Mouse (Mus musculus) fat pad, adult 2 months (tissue): ENCODE results near the gene Itga4.

ENCODE experiments used
- DNase-seq: peaks from one replicate; pipeline ENCODE4 v3.0.0-alpha.2; 2011; ENCODE audit warnings: low read depth, low spot score; ENCODE audit errors: extremely low read depth

The Itga4 gene

DNA sequence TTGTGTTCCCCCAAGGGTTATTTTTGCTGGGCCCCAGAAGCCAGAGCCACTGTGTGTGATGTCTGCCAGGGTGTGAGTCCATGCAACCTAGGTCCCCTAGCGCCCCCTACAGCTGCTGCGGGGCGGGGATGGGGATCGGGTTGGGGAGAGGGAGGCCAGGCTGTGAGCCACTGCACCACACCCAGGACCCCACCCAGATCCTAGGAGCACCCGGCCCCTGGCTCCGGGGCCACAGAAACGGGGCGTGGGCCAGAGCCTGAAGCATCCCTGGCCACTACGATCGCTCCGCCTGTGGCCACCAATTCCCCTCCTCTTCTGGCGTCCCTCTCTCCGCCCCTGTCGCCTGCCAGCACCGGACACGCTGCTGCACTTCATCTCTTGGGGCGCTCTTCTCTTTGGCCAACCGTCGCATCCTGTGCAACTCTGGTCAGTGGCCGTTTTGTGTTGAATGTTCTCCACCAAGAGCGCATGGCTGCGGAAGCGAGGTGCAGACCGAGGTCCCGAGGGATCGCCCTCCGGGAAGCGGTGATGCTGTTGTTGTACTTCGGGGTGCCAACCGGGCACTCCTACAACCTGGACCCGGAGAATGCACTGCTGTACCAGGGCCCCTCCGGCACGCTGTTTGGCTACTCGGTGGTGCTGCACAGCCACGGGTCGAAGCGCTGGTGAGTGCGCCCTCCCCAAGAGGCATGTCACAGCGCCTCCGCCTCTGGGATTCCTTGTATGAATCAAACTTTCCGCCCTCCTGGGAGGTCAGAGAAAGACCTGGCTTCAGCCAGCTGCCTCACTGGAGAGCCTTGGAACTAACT is at the start of gene Itga4:
Itga4 (plus strand) TSS at position 235 of the 809 bp plus-strand sequence.
- DNase-seq, result no peak

DNA sequence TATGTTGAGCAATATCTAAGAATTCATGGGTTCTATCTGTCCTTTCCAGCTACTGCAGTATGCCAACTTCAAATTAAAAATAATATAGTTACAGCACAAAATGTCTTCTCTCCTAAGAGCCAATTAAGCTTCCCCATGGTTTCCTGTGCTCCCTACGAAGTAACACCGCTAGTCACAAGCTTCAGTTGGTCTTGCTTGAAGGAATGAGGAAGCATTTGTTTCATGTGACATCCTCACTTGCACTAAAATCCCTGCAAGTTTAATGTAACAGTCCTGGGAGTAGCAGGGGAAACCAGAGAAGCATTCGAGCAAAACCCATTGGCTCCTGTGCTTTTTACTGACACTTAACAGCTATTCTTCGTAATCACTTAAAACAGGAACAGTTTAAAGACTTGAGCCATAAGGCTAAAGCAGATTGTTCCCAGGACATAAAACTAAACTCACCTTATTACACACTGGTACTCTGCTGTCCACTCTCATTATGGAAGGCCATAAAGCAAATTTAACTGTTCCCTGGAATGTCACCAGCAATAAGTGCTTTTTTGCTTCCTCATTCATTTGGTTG is 49.0 kb upstream of the Itga4 start:
- no peak for DNase-seq

DNA sequence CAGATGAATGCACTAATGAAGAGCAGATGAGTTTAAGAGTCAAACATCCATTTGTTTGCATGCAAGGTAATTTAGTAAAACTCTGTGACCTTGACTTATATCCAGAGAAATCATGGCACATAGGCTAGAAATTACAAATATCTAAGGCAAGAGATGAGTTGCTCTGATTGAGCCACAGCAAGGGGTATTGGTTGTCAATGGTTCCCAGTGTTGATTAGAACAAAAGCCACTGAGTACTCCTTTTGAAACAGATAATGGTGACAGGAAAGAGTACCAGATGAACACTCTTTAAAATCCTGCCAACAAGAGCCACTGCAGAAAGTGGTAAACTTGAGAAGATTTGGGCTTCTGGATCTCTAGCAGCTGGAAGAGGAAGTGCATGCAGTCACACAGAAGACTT is 40.2 kb upstream of the Itga4 start:
- DNase-seq, result no peak

DNA sequence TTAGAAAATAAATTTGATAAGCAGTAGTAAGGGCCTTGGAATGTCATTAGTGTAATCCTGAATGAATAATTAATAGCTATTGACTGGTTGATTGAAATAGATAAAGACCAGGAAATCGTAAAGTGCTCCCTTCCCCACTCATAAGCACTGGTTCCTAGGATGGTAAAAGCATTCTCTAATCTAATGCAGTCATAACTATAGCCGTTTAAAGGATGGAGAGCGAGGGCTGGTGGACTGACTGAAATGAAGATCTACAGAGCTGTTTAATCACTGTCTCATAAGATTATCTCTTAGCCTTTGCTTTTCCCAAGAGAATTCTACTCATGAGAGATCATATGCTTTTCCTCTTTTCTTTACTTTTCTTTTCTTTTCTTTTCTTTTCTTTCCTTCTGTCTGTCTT is 39.7 kb upstream of the Itga4 start:
- DNase-seq, result no peak

DNA sequence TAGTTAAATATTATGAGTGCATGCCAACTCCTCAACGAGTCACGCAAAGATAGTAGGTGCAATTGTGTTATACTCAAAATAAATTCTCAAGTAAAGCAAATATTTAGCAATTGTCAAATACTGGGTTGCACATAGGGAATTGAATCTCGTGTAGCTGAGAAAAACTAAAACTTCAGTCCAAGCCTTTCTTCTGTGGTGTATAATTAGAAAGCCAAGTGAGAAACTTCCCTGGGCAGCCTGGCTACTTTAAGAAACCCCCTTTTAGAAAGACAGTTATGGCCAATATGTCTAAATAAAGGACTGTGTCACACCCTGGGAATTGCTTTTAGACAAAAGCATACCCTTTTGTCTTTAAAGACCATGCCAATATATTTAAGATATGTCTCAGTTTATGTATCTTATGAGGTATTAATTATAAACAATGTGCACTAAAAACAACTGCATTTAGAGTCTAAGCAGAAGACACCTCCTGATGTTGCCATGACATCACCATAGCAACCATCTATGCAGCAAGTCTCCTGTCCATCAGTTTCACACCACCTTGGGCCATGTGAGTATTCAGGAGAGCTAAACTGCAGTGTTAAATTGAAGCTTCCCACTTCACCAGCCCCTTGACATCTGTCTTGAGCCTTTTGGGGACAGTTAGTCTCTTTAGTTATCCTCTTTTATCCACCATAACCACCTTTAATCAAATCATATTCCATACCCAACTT is 30.4 kb upstream of the Itga4 start:
- DNase-seq, result no peak

DNA sequence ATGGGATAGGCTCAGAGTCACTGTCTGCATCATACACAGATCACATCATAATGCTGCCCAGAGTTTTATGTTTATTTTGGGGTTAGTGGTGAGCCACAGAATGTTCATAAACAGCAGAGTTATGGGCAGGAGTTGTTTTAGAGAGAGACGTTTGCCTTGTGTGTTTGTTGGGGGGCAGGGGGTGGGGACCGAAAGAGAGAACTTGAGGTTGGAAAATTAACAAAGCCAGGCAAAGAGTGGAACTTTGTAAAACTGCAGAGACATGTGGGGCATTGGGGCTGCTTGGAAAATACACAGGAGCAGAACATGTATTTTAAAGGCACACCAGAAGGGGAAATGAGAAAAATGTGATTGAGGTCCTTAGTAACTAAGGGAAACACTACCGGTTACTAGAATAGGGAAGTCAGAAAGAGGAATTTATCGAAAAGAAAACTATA is 27.4 kb upstream of the Itga4 start:
- no peak for DNase-seq

DNA sequence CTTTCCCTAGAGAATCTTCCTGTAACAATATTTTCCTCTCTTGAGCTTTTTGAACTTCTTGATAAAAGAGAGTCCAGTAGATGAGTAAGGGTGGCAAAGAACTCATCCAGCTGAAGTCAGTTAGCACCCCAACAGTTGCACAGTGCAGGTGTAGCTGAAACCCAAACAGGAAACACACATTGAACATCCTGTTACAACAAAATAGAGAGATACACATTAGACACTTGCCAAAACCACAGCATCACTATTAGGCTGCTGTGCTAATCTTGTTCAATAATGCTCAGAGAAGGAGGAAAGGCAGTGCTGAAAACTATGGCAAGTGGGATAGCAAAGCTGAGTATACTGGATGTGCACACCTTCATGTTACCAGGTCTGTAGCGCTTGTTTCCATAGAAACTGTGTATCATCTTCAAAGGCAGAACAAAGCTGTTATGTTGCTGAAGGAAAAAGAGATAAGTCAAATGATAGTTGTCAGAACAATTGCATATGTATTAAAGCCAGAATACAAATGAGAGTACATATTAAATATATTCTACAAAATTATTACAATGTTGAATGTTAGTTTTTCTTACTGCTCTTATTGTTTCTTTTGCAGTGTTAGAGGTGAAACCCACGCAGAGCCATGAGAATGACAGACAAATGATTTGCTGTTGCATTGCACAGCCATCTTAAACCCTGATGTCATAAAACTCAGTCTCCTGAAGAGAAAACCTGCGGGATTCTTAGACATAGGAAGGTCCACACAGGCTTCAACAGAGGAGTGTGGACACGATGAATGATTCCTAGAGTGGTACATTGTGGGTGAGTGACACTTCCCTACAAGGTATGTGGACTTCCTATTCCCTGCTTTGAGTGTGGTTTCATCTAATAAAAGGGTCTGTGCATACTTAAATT is 23.9 kb upstream of the Itga4 start:
- DNase-seq, result no peak

DNA sequence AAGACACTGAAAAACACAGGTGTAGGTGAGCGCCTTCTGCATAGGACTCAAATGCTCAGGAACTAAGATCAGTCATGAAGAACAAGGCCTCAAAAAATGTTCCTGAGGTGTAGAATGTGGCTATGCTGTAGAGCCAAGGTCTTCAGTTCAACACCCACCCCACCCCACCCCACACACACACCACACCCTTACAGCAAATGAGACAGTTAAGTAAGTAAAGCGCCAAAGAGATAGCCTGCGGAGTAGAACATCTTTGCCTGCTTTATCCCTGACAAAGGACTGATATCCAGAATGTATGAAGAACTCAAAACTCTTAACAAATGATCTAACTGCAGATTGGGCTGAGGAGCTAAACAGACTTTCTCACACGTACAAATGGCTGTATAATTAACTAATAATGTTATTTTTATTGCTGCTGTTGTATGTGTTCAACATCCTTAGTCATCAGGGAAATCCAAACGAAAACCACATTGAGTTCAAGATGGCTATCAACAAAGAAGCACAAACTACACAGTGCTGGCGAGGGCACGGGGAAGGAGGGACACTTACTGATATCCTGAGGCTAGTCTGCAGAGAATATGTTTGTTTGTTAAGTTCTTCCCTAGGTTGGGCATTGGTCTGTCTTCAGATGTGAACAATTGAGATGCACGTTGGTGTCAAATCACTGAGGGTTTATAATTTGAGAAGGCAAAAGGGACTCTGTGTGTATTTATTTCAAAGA is 19.3 kb upstream of the Itga4 start:
- DNase-seq, result no peak

DNA sequence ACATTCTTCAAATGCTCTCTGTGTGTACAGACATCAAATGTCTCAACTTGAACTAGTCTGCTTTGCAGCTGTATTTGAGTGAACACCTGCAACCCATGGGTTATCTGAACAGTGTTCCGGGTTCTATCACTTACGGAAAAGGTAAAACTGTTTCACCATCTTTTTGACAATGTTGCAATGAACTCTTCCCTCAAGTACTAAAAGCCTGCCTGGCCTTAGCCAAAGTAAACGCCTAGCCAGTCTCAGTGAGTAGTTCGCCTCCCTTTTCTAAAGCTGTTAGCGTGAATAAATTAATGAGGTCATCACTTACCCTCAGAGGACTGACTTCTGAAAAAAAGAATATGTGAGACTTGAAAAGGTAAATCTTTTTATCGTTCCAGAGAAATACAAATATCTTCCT is 18.0 kb upstream of the Itga4 start:
- no peak for DNase-seq

DNA sequence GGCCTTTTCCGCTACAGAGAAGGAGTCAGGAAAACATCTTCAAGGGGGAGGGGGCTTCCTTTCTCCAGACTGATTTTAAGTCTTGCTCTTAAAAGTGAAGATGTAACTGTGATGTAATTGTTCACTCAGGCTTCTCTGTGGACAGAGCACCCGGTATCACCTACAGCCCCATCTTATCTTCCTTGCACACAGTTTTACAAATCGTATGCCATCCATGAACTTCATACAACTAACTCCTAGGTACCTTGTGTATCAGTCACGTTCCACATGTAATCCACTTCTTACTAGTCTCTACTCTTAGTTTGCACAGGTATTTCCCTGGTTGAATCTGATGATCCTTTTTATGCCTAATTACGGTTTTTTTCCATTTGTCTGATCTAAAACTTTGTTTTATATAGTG is 10.9 kb upstream of the Itga4 start:
- no peak for DNase-seq

DNA sequence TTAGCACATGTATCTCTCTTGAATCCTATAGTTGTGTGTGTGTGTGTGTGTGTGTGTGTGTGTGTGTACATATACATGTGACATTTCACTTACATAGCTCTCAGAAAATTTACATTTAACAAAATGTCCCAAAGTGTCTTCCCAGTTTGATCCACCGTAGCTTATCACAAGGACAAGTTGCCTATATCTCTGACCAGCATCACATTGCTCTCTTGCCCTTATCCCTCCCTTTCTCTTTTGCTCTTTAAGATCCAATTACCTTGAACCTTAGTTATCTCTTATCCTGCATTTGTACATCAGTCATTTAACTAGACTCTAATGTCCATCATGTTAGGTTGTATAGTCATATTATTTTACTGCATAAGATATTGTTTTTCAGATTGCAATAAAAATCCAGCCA is 10.5 kb upstream of the Itga4 start:
- DNase-seq, result no peak

DNA sequence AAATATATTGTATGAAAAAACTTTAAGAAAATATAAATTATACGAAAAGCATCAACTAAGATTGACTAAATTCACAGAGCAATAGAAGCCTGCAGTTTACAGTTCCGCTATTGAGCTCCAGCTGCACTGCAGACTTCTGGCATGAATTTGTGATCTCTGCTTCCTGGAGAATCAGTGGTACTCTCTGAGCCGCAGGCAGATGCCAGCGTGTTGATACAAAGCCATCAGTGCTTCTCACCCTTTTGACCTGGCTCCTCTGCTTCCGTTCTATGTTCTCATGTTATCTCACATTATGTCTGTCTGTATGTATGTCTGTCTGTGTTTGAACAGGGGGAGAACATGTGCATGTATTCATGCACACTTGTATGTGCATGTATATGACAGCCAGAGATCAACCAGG is 6.9 kb upstream of the Itga4 start:
- no peak for DNase-seq

DNA sequence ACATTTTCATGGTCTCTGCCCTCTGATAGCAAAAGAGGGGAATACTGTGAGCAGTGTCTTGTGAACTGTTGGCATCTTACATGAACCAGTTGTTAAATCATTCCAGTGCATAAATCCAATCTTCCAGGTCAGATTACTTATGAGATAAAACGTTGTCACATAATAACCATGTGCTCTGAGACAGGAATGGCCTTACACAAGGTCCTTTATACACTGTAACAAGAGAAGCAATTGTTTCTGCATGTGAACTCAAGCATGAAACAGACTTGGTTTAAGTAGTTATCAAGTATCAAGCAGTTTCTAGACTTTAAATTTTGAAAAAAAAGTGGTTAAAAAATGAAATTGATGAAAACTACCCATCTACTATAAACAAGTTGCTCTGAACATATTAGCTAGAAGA is 4.7 kb upstream of the Itga4 start:
- no peak for DNase-seq

DNA sequence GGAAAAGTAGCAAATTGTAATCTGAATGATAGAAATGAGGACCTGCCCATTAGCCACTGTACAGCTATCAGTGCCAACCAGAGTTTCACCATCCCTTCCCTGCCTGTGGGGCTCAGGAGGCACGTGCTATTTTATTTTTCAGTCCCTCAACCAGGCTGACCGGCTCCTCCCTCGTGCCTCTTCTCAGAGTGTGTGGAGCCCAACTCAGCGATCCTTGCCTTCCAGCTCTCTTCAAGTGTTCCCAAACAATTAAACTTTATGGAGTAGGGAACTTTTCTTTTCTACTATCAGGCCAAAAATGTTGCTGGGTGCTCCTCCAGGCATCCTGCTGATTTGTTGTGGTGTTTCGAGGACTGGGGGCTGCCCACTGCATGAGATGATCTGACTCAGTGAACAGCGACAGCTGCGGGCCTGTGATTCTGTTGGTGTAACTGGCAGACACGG is 1.4 kb upstream of the Itga4 start:
- DNase-seq, result no peak

DNA sequence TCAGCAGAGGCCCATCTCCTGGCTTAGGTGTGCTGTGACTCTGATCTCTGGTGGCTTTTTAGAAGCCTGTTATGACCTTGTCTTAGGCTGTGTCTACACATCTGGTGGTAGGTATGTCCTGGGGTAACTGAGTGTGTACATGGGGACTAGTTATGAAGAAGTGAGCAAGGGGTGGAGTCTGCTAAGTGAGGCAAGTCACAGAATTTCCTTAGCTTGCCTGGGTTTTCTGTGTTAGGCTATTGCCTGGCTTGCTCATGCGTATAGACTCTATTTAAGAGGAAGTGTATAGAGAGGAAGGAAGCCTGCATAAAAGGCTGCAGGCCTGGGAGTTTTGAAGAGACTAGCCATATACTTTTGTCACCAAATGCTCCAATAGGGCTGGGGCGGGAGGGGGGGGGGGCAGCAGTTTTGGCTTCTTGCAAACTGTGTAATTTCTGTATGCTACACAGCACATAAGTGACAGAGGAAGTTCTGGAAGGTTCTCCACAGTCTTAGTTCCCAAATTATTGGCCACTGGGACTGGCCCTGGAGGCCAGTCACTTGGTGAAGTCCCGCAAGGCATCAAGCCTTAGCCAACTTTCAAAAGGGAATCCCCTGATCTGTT is 536 bp upstream of the Itga4 start:
- no peak for DNase-seq

DNA sequence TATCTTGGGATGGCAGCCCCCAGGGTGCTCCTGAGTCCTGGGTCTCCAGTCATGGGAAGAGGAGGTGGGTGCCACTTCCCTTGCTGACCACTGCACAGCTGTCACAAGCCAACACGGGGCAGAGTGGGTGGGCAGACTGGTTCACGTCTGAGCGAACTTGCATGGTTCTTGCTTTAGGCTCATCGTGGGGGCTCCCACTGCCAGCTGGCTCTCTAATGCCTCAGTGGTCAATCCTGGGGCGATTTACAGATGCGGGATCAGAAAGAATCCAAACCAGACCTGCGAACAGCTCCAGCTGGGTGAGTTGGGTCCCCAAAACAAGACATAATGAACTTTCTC is 744 bp downstream of the Itga4 start:
- DNase-seq, result no peak

DNA sequence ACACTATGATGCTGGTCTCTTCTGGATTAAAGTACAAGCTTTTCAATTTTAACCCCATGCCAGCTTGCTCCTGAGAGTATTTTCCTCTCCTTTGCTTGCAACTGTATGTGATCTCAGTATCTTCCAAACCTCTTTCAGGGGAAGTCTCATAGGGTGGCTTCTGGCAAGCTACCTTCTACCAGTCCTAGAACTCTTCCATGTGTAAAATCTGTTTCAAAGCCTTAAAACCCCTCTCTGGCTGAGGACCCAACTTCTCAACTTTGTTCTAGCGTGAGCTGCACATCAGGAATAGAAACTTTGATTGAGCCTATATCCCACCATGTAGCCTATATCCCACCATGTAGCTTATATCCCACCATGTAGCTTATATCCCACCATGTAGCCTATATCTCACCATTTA is 1.1 kb downstream of the Itga4 start:
- DNase-seq, result no peak

DNA sequence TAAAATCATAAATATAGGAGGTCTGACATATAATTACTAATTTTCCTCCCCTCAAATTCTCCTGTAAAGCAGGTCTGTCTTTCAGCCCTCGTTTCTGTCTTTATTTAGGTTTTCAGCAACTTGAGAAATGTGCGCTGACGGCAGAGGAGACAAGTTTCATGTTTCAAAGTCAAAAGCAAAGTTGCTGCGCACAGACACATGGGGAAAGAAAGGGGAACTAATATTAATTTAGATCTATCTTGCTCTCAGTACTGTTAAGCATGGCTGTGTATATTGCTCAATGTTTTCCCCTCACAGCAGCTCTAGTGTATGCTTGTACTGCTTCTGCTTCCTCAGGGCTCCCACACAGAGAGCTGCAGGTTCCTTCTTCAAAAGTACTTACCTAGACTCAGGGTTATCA is 1.7 kb downstream of the Itga4 start:
- DNase-seq, result no peak

DNA sequence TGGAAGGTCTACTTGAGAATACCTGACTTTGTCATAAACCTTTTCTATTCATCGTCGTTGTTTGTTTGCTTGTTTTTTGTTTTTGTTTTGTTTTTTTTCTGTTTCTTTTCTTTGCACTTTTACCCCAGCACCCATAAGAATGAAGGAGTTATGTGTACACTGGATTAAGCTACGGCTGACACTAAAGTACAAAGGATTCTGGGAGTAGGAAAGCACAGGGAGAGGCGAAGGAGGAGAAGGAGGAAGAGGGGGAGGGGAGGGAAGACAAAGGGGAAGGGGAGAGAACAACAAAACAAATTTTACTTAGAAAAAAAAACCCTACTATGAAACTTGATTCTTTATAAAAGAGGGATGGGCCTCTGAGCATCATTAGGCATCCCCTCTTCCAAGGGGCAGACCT is 2.2 kb downstream of the Itga4 start:
- DNase-seq, result no peak

DNA sequence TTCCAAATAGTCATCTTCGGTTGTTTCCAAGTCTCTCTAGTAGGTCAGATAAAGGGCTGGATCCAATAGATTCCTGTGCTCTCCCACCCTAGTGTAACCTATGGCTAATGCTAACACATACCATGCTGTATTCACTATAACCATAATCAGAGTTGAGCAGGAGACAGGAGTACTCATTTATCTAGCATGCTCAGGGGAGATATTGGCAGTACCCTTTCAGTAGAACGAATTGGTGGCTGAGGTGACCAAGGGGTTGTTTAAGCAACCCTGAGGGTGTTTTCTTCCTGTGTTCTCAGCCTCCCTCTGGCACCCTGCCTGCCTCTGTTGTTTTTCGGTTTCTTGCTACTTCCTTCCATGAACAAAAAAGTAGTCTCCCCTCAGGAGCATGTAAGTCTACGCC is 4.1 kb downstream of the Itga4 start:
- no peak for DNase-seq
